Mouse (Mus musculus) hindbrain, embryonic 16.5 days (tissue): ENCODE results near the gene Haao. TPM values are rescaled to one million over a fixed set of nuclear protein-coding genes. Genes with fewer than 3 reads are reported as not detected.
"Not testable (repeated sequence)": the region's sequence is repeated elsewhere in the genome, so short reads cannot be mapped to it uniquely, and the experiment has no call there.

Source experiments
- ATAC-seq: fragments of 200-750 bp; cut with Nextera tagmentation; 2 replicates; pipeline ENCODE4 v1.8.0; 2017; ENCODE audit warnings: moderate TSS enrichment, moderate library complexity
- H3K27ac ChIP-seq: fragments of 300-500 bp; sonication (generic); 2 replicates; pipeline ENCODE4 v1.5.1; 2014; ENCODE audit warnings: low read depth, mild to moderate bottlenecking, control low read depth, low read length, moderate library complexity
- H3K27me3 ChIP-seq: fragments of 300-500 bp; sonication (generic); replicated peaks from 2 replicates; pipeline ENCODE4 v1.6.1; 2014; ENCODE audit warnings: low read length; ENCODE audit not compliant: control insufficient read depth, insufficient read depth
- H3K36me3 ChIP-seq: fragments of 300-500 bp; sonication (generic); 2 replicates; pipeline ENCODE4 v1.6.1; 2014; ENCODE audit warnings: mild to moderate bottlenecking, low read length, moderate library complexity, mixed read lengths; ENCODE audit not compliant: control insufficient read depth, insufficient read depth
- H3K4me1 ChIP-seq: fragments of 300-500 bp; sonication (generic); 2 replicates; pipeline ENCODE4 v1.6.1; 2014; ENCODE audit warnings: low read depth, low read length; ENCODE audit not compliant: control insufficient read depth, insufficient read depth
- H3K4me2 ChIP-seq: fragments of 300-500 bp; sonication (generic); 2 replicates; pipeline ENCODE4 v1.6.1; 2014; ENCODE audit warnings: mild to moderate bottlenecking, low read length, control low read depth, moderate library complexity
- H3K4me3 ChIP-seq: fragments of 300-500 bp; sonication (generic); 2 replicates; pipeline ENCODE4 v1.5.1; 2014; ENCODE audit warnings: mild to moderate bottlenecking, low read length, control low read depth, moderate library complexity
- H3K9ac ChIP-seq: fragments of 300-500 bp; sonication (generic); 2 replicates; pipeline ENCODE4 v1.6.1; 2014; ENCODE audit warnings: low read depth, mild to moderate bottlenecking, control low read depth, low read length, moderate library complexity
- H3K9me3 ChIP-seq: fragments of 300-500 bp; sonication (generic); 2 replicates; pipeline ENCODE4 v1.6.1; 2014; ENCODE audit warnings: mild to moderate bottlenecking, low read length, moderate library complexity; ENCODE audit not compliant: control insufficient read depth
- WGBS: fragments of 180-500 bp; shearing (Covaris S2); extraction: QIAGEN DNeasy Blood & Tissue Kit; methylation state at CpG from one replicate; pipeline ENCODE4 v1.1.7; 2014; 5-methylcytosine and 5-hydroxymethylcytosine counted together
- polyA plus RNA-seq: library from polyadenylated mRNA; unstranded; fragments of >200 nt; fragmentation: Nextera tagmentation; extraction: Ambion mirVana; gene quantifications from 2 replicates; pipeline ENCODE4 v1.2.1, GENCODE M21; 2015

The Haao gene
- polyA plus RNA-seq, 1 experiment from 2014 or later, result 0.51 TPM

DNA sequence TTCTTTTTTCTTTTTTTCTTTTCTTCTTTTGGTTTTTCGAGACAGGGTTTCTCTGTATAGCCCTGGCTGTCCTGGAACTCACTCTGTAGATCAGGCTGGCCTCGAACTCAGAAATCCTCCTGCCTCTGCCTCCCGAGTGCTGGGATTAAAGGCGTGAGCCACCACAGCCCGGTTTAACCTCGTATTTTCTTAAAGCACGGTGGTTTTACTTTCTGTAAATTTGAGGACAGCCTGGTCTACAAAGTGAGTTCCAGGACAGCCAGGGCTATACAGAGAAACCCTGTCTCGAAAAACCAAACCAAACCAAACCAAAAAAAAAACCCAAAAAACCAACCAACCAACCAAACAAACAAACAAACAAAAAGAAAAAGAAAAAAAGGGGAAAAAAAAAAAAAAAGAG, 13.2 kb upstream of the Haao start:
- not testable (repeated sequence) for H3K27ac ChIP-seq, H3K36me3 ChIP-seq, ATAC-seq, H3K4me1 ChIP-seq, H3K9me3 ChIP-seq, H3K27me3 ChIP-seq
- Histone ChIP-seq H3K9ac (peak overlapping the region; percentile 83), H3K4me2 (peak overlapping the region; percentile 79), H3K4me3 (peak overlapping the region; percentile 80)
- 63% methylated on average over 8 of the region's 8 CpGs for WGBS

GRCm38 (mm10) chr17:83860224-83860623, 12.5 kb upstream of the Haao start:
- H3K27me3 ChIP-seq, result no peaks in the 10 kb centered on the region
- H3K36me3 ChIP-seq, result no peaks in the 10 kb centered on the region

GRCm38 (mm10) chr17:83859639-83860038, 11.9 kb upstream of the Haao start:
- H3K27ac ChIP-seq, result no peak overlapping the region
- H3K9me3 ChIP-seq, result no peaks in the 10 kb centered on the region
- H3K4me3 ChIP-seq, result no peak overlapping the region
- ATAC-seq, result no peak
- H3K27me3 ChIP-seq, result no peaks in the 10 kb centered on the region
- H3K4me2 ChIP-seq, result no peak overlapping the region
- H3K9ac ChIP-seq, result no peak overlapping the region
- H3K4me1 ChIP-seq, result peaks cover 3% of the 10 kb centered on the region; the same call in 1 of the 2 replicates
- no peaks in the 10 kb centered on the region for H3K36me3 ChIP-seq
- WGBS, result 88% methylated on average over 4 of the region's 4 CpGs

More at GRCm38 (mm10) chr17:83860224-83860623, 12.5 kb upstream of the Haao start:
- 92% methylated on average over 7 of the region's 7 CpGs for WGBS
- Histone ChIP-seq H3K4me1 (peaks cover 3% of the 10 kb centered on the region; the same call in 1 of the 2 replicates), H3K4me2 (no peak overlapping the region), H3K9ac (no peak overlapping the region), H3K27ac (no peak overlapping the region), H3K9me3 (no peaks in the 10 kb centered on the region), H3K4me3 (no peak overlapping the region)
- ATAC-seq, result no peak

DNA sequence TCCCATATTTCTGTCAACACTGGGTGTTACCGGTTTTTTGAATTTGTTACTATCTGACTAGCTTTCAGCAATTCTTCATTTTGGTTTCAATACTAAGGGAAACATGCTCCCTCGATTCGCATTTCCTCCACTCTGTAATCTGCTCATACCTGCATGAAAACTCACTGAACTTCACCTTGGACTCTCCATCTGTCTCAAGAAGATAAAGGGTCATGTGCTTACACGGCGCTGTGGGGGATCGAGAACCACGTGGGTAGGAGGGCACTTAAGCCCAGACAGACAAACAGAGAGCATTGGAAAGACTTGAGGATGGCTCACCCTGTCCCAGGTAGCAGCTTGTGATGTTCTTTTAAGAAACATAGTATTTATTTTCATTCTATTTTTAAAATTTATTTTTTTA, 10.7 kb upstream of the Haao start:
- 93% methylated on average over 7 of the region's 7 CpGs for WGBS
- H3K27ac ChIP-seq, result no peak overlapping the region
- ATAC-seq, result no peak
- H3K4me2 ChIP-seq, result no peak overlapping the region
- H3K36me3 ChIP-seq, result no peaks in the 10 kb centered on the region
- peaks cover 3% of the 10 kb centered on the region; the same call in 1 of the 2 replicates for H3K4me1 ChIP-seq
- no peaks in the 10 kb centered on the region for H3K27me3 ChIP-seq
- H3K4me3 ChIP-seq, result no peak overlapping the region
- H3K9ac ChIP-seq, result no peak overlapping the region
- no peaks in the 10 kb centered on the region for H3K9me3 ChIP-seq

DNA sequence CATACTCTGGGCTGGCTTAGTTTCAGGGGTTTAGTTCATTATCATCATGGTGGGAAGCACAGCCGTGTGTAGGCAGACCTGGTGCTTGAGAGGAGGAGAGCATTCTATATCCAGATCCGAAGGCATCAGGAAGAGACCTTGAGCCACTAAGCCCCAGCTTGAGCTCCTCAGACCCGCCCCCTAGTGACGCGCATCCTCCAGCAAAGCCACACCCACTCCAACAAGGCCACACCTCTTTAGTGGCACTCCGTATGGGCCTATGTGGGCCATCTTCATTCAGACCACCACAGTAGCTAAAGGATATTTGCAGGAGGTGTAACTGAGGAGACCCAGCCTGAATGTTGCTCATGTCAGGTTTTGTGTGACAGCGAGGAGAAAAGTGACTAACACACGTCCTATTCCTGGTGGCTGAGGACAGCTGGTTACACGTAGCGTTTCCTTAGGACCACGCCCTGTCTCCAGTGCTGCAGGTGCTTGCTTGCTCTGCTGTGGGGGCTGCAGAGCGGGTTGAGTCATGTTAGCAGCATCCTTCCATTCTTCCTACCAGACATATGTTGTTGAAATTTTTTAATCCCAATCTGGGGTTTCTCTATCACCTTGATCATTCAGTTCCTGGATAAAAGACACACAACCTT, 6.6 kb upstream of the Haao start:
- H3K4me2 ChIP-seq, result no peak overlapping the region

DNA sequence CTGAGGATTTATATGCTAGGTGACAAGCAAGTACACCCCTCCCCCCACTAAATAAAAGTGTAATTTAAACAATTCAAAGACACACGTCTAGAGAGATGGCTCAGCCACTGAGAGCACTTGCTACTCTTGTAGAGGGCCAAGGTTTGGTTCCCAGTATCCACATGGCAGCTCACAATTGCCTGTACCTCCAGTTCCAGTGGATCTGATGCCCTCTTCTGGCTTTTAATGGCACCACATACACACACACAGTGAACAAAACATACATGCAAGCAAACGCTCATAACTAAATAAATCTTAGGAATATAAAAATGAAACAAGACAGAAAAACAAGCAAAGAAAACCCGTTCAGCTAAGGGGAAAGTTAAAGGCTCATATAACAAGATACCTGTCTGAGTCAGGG, 6.1 kb upstream of the Haao start:
- Histone ChIP-seq H3K4me2 (no peak overlapping the region), H3K27ac (no peak overlapping the region), H3K36me3 (no peaks in the 10 kb centered on the region), H3K9me3 (no peaks in the 10 kb centered on the region), H3K9ac (no peak overlapping the region), H3K4me1 (peaks cover 6% of the 10 kb centered on the region), H3K4me3 (no peak overlapping the region), H3K27me3 (no peaks in the 10 kb centered on the region; the same call in 1 of the 2 replicates)
- 45% methylated on average over 3 of the region's 3 CpGs for WGBS
- ATAC-seq, result no peak

More for the DNA sequence above, 6.6 kb upstream of the Haao start:
- no peaks in the 10 kb centered on the region for H3K9me3 ChIP-seq
- H3K4me1 ChIP-seq, result peaks cover under 1% of the 10 kb centered on the region; the same call in 1 of the 2 replicates
- H3K9ac ChIP-seq, result no peak overlapping the region
- H3K27ac ChIP-seq, result no peak overlapping the region
- H3K27me3 ChIP-seq, result no peaks in the 10 kb centered on the region; the same call in 1 of the 2 replicates
- no peak for ATAC-seq
- 55% methylated on average over 12 of the region's 12 CpGs for WGBS
- no peak overlapping the region for H3K4me3 ChIP-seq
- no peaks in the 10 kb centered on the region for H3K36me3 ChIP-seq

- H3K9ac ChIP-seq, result no peak overlapping the region
- H3K27ac ChIP-seq, result no peak overlapping the region
- H3K9me3 ChIP-seq, result no peaks in the 10 kb centered on the region
- no peaks in the 10 kb centered on the region; the same call in 1 of the 2 replicates for H3K27me3 ChIP-seq
- H3K4me1 ChIP-seq, result peaks cover 8% of the 10 kb centered on the region
- no peaks in the 10 kb centered on the region for H3K36me3 ChIP-seq
- H3K4me3 ChIP-seq, result no peak overlapping the region
- 75% methylated on average over 5 of the region's 5 CpGs for WGBS
- H3K4me2 ChIP-seq, result no peak overlapping the region
- 0 out of 2 replicates have a peak, but pooled peaks have one; percentile 10 for ATAC-seq
Measured at GRCm38 (mm10) chr17:83850864-83851263, 3.1 kb upstream of the Haao start.

DNA sequence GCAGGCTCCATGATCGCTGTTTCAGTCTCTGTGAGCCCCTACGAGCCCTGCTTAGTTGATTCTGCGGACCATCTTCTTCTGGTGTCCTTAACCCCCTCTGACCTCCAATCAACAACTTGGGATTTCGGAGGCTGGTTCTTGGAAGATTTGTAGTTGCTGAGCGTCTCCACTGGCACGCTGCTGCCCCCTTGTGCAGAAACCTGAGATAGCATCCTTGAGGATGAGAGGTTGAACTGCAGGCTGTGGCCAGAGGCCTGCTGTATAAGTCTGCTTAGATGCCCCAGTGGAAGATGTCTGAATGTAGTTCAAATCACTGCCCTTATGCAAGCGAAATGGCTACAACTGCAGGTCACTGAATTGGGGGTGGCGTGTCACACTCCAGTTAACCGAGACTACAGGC, 2.7 kb upstream of the Haao start:
- Histone ChIP-seq H3K36me3 (no peaks in the 10 kb centered on the region), H3K4me3 (no peak overlapping the region), H3K9me3 (no peaks in the 10 kb centered on the region), H3K4me1 (peaks cover 8% of the 10 kb centered on the region), H3K9ac (no peak overlapping the region), H3K27me3 (no peaks in the 10 kb centered on the region; the same call in 1 of the 2 replicates), H3K4me2 (no peak overlapping the region), H3K27ac (no peak overlapping the region)
- WGBS, result 13% methylated on average over 9 of the region's 9 CpGs
- ATAC-seq, result peak; percentile 44

GRCm38 (mm10) chr17:83849717-83850116, 2.0 kb upstream of the Haao start:
- Histone ChIP-seq H3K27me3 (no peaks in the 10 kb centered on the region; the same call in 1 of the 2 replicates), H3K9me3 (no peaks in the 10 kb centered on the region), H3K4me2 (no peak overlapping the region), H3K4me1 (peaks cover 8% of the 10 kb centered on the region), H3K4me3 (no peak overlapping the region), H3K27ac (no peak overlapping the region), H3K36me3 (no peaks in the 10 kb centered on the region), H3K9ac (no peak overlapping the region)
- WGBS, result 78% methylated on average over 5 of the region's 5 CpGs
- peak; percentile 37; the same call in 1 of the 2 replicates for ATAC-seq
